Mouse (Mus musculus): ENCODE results near the gene Wwox.

The Wwox gene

GRCm38 (mm10) chr8:114847666-114848065 lies 408.2 kb downstream of the Wwox start:
- DNase-seq (ENCODE audit: extremely low spot score, low read depth, low spot score): no peak

- no peak for DNase-seq (ENCODE audit: extremely low spot score, low read depth, low spot score)
These were observed 410.0 kb downstream of the Wwox start for GRCm38 (mm10) chr8:114849461-114849860.

DNA sequence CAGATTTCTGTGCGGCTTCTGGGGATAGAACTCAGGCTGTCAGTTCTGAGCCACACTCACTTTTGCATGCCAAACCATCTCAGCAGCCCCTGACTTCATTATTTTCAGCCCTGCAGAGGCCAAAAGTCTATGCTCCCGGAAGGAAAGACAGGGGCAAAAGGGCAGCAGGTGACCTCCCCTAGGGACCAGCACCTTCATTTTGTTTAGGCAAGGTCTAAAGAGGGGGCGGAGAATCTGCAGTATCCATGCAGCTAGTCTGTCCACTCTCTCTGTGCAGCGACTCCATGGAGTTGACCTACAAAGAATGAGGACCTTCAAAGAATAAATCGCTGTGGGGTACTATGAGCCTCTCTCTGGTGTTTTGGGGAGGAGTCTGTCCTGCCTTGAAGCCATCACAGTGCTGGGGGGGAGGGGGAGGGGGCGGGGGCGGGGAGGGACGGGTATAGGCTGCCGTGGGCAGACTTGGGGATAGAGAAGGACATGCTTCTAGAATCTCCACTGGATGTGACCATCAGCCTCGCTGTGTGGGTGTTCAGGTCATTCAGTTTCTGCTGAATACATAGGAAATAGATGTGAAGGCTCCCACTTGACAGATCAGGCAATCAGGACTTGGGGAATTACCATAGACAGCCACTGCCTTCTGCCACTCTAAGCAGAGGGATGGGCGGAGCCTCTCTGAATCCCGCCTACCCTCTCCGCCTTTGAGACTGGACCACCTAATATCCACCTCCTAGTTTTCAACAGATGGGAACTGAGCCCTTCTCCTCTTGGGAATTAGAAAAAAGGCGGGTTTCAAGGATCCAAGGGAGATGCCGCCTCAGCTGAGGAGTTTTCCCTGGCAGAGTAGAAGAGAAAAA lies 410.8 kb downstream of the Wwox start:
- no peak for DNase-seq (ENCODE audit: extremely low spot score, low read depth, low spot score)

DNA sequence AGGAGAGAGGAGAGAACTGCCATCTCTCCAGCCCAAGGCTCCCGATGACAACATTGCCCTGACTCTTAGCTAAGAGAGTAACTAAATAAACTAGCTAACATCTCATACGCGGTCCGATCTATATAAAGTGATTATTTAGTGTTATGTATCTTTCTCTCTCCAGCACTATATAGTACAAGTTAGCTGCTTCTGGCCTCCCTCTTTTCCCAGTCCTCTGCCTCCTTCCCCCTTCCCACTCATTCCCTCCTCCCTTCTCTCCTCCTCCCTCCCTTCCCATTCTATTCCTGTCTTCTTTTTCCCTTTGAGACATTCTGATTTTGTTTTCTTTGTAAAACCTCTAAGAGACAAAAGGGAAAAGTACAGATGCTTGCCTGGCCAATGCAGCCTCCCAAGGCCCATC lies 414.3 kb downstream of the Wwox start:
- DNase-seq (ENCODE audit: extremely low spot score, low read depth, low spot score): no peak

GRCm38 (mm10) chr8:114855833-114856232 lies 416.4 kb downstream of the Wwox start:
- DNase-seq (ENCODE audit: extremely low spot score, low read depth, low spot score): no peak

DNA sequence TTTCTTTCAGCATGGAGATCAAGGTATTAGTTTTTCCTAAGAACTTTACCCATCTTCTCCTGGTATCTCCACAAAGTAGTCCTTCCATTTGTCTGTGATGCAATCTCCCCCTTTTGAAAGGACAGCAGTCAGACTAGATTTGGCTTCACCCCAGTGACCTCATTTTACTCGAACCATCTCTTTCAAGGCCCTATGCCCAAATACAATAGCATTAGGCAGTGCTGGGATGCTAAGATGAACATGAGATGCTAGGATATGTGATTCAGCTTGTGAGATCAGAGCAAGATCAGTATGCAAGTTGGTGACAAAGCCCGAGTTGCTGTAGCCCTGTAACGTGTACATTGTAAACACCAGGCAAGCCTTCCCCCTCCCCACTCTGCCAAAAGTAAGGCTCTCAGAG lies 426.5 kb downstream of the Wwox start:
- DNase-seq (ENCODE audit: extremely low spot score, low read depth, low spot score): no peak

DNA sequence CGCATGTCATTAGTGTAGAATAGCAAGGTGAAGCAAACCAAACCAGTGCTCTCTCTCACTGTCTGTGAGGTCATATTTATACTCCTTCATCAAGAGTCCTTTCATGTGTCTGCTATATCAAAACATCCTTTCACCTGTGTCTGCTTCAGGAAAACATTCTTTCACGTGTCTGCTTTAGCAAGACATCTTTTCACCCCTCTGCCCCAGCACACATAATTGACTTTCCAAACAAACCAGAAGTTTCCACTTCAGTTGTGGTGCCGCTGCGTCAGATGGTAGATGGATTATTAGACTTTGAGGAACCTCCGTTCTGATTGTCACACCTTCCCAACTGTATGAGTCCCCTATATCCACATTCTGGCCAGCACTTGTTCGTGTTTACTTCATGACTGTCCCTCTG lies 429.9 kb downstream of the Wwox start:
- no peak for DNase-seq (ENCODE audit: extremely low spot score, low read depth, low spot score)

DNA sequence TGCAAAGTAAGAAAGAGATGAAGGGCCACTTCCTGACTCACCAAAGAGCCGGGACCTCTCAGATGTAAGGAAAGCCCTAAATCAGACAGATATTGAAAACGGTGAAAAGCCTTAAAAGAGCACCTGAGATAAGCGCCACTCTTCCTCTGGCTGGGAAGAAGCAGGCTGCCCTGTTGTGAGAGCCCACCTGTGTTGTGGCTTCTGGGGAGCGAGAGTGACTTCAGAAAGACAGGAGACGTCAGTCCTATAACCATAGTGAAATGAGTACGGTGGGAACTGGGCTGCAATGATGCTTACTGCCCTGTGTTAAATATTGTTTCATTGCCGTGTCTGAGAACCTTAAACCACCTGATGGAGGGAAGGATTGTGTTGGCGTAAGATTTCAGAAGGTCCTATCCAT lies 431.0 kb downstream of the Wwox start:
- no peak for DNase-seq (ENCODE audit: extremely low spot score, low read depth, low spot score)

DNA sequence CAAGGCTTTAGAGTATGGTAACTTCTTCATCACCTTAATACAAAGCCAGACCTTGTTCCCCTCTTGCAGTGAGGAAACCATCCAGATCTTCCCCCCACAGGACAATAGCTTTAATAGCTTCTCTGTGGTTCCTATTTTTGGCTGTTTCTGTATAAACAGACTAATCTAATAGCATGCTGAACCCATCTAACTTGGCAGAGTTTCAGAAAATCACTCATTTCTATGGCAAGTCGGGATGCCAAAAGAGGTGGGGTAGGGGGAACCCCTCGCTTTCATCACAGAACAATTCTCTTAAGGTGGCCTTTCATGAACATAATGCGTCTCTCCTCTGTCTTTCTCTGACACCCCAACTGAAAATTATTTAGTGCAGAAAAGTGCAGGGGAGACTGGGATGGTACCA lies 433.0 kb downstream of the Wwox start:
- DNase-seq (ENCODE audit: extremely low spot score, low read depth, low spot score): no peak

- DNase-seq (ENCODE audit: extremely low spot score, low read depth, low spot score): no peak
These were observed 435.7 kb downstream of the Wwox start for GRCm38 (mm10) chr8:114875161-114875560.

DNA sequence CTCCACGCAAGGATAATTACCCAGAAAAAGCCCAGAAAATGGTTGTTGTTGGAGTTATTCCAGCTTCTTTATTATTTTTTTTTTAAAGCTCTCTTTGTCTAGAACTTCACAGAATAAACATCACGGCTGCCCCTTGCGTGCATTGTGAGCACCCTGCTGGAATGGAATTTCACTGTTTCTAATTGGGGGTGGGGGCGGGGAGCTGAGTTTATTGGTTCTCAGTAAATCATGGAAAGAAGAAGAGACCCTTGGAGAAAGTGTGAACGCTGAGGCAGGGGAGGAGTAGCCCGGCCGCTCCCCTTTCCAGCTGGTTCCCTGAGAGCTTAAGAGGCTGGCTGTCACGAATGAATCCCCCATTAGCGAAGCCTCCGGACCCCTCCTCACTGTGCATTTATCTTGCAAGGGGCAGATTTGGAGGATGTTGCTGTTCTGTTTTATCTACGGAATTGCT lies 436.7 kb downstream of the Wwox start:
- no peak for DNase-seq (ENCODE audit: extremely low spot score, low read depth, low spot score)

DNA sequence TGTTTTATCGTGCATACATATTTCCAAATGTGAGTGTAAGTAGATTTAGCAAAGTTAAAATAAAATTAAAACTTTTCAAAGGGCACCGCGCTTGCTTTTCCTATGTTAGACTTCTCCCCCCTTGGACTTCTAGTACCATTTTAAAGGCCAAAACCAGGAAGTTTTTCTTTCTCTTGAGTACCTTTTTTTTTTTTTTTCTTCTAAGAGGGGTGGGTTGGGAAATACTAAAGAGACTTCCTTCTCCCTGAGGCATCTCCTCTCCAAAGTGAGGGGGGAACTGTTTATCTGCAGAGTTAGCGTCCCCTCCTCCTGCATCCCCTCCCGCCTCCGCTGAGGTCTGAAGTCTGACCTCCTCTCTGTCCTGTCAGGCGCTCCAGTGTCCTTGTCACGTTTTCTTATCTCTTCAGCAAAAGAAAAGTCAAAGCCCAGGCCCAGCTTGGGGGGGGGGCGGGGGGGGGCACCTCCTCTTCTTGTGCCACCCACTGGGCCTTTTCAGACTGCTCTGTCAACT lies 437.3 kb downstream of the Wwox start:
- no peak for DNase-seq (ENCODE audit: extremely low spot score, low read depth, low spot score)

GRCm38 (mm10) chr8:114877234-114877633 lies 437.8 kb downstream of the Wwox start:
- DNase-seq (ENCODE audit: extremely low spot score, low read depth, low spot score): no peak

DNA sequence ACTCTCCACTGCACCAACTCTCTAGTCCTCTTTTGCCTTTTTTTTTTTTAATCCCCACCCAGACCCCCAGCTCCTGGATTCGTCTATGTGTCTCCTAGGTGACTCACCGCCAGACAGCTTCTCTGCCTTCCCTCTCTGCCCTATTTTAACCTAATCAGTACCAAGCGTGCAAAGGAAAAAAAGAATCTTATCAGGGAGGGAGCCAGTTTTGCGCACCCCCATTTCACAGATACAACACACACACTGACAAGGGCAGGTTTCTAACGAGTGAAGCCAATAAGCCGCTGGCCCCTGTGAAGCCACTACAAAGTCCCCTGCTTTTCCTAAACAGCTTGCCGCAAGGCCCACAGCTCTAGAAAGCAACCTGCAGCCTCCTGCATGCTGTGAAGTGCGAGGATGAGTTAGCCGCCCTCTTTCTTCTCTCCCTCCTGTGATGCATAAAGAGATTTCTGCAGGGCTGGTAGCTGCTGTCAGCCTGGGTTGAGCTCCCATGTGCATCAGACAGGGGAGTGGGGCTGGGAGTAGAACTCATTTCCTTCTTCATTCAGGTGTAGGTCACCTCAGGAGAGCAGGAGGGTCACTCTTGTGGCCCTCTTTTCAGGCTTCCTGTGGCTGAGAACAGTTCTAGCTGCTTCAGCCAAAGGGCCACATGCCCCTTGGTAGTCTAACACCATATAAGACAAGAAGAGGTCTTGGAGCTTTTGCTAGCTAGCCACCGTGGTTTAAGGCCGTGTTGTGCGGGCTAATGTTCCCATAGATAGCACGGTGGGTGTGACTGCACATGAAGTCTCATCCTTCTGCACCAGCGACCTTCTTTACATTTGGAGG lies 439.2 kb downstream of the Wwox start:
- DNase-seq (ENCODE audit: extremely low spot score, low read depth, low spot score): no peak

DNA sequence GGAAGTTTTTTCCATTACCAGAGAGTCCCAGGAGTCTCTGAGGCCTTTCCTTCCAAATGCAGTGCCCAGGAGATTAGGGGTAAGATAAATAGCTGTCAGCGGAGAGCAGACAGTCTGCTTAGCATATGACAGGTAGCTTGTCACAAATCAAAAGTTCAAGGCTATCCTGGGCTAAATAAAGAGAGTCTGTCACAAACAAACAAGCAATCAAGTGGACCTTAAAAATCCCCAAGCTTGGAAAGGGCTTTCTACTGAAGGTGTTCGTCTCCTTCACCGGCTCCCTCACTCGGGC lies 439.8 kb downstream of the Wwox start:
- no peak for DNase-seq (ENCODE audit: extremely low spot score, low read depth, low spot score)

GRCm38 (mm10) chr8:114879678-114880077 lies 440.2 kb downstream of the Wwox start:
- no peak for DNase-seq (ENCODE audit: extremely low spot score, low read depth, low spot score)

GRCm38 (mm10) chr8:114880475-114881135 lies 441.1 kb downstream of the Wwox start:
- no peak for DNase-seq (ENCODE audit: extremely low spot score, low read depth, low spot score)

DNA sequence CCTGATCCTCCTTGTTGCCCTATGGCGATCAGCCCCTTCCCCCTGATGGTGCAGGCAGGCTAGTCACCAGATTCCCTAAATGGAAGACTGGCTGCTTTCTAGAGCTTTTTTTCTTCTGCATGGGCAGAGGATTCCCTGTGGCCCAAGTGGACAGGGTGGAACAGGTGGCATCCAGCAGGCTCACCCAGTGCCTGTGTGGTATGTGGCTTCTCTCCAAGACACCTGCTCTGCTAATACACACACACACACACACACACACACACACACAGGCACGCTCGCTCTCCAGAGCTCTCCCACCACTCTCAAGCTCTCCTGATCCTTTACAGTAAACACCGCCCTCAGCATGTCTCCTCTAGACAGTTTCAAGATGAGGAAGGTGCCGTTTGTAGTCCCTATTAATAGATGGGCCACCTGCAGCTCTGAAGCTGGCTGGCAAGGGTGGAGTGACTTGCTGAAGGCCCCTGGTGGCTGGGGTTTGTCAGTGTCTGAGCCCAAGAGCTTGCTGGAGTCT lies 442.5 kb downstream of the Wwox start:
- DNase-seq (ENCODE audit: extremely low spot score, low read depth, low spot score): no peak

- DNase-seq (ENCODE audit: extremely low spot score, low read depth, low spot score): no peak
These were observed 443.0 kb downstream of the Wwox start for GRCm38 (mm10) chr8:114882504-114882903.

DNA sequence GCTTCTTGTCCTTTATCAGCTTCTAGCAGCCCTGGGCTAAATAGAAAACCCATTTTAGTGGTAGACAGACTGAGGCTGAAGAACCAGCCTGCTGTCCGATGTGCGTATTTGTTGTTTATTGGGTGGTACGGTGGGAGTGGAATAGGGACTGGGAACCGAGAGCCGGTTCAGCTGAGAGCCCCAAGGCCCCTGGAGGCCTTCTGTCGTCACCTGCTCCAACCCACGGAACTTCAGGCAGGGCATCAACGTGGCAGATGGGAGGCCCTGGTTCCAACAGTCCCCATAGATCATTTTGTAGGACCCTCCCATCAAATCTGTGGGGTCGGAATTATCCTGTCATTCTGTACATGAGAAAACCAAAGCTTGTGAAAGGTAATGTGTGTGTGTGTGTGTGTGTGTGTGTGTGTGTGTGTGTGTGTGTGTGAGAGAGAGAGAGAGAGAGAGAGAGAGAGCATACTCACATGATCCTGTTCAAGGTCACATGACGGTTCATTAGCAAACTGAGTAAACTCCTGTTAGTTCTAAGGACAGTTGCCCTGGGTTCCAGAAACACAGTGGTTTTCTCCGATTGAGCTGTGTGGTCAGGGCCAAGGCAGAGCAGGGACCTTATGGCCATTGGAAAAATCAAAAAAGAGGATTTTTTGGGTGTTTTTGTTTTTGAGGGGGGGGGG lies 443.6 kb downstream of the Wwox start:
- no peak for DNase-seq (ENCODE audit: extremely low spot score, low read depth, low spot score)

DNA sequence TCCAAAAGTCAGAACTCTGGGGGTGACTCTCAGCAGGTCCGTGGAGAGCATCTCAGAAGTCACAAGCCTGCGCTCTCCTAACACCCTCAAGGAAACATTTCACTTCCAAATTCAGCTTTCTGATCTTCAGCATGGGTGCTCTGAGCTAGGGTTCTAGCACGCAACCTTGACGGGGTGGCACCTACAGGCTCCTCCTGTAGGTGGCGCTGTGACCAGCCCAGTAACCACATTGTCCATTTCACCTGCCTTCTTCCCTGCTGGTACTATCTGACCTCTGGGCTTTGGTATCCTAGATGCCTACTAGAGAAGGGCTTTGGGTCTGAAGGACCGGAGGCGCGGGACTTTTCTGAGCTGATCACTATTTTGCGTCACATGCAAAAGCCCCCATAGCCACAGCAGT lies 444.5 kb downstream of the Wwox start:
- no peak for DNase-seq (ENCODE audit: extremely low spot score, low read depth, low spot score)

All from hindlimb bud, embryonic 11.5 days (tissue).